ENCODE assay signal across 10 mouse cellular contexts in the genomic region with DNA sequence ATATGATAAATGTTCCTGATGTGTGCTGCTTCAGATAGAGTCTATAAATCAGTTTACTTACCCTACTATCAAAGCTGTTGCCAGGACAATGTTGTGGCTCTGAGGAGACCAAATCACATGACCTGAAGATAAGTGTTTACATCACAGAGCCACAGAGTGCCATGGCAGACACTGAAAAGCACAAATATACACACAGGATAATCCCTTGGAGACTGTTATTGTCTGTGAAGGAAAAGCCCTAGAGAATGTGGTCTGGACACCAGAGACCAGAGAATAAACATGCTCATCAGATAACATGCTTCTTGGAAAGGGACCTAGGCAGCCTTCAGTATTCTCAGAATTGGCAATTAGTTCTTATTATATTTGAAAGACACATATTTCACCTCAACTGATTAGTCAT.
A peak's percentile ranks its signal among the peaks of the same experiment; 100 is the strongest.
DNase-seq lines count a peak whose midpoint lies in the region; ATAC-seq and TF ChIP-seq lines count a peak whose summit lies in the region.
"Had no signal": no experiment of that assay in that cellular context is flagged by ENCODE, and none has a peak within 500 bp of the region (broad histone marks: within the 10 kb centered on the region; RNA-seq: fewer than 3 reads in every experiment).

No protein-coding gene starts in this region.

- no peak overlapping the region for H3K9ac ChIP-seq in kidney, postnatal 0 days (ENCODE audit: low read depth, low read length)
- H3K9ac ChIP-seq: forebrain, embryonic 12.5 days had no signal

- TF ChIP-seq CTCF in kidney, postnatal 0 days (IDR thresholded peaks at IDR 0.05; ENCODE audit: low read depth), result no peak
- TF ChIP-seq CTCF in cerebellum, adult 2 months (IDR thresholded peaks at IDR 0.05; ENCODE audit: borderline replicate concordance, insufficient read depth, low read depth, low read length), result no peak

- no peaks in the 10 kb centered on the region for H3K4me1 ChIP-seq in kidney, postnatal 0 days (replicated peaks; ENCODE audit: insufficient read depth, low read length)
- no peaks in the 10 kb centered on the region for H3K4me1 ChIP-seq in cerebellum, adult 2 months (ENCODE audit: control insufficient read depth, insufficient read depth, low read length)
- H3K4me1 ChIP-seq: forebrain, embryonic 12.5 days had no signal

- ATAC-seq in kidney, postnatal 0 days (replicated peaks; ENCODE audit: low FRiP score, low read depth), result peak; percentile 65; the same call in 1 of the 2 replicates
- peak; percentile 36 for ATAC-seq in inflammation-experienced regulatory T-cells, adult 6 months

- H3K27ac ChIP-seq in kidney, postnatal 0 days, result no peak overlapping the region; the same call in 1 of the 2 replicates
- H3K27ac ChIP-seq in cerebellum, adult 2 months (ENCODE audit: insufficient read depth, low read length), result no peak overlapping the region
- H3K27ac ChIP-seq: forebrain, embryonic 12.5 days had no signal

- peak; percentile 18 for DNase-seq in adrenal gland, adult 2 months
- DNase-seq in adrenal gland, postnatal 4 days (ENCODE audit: low spot score in 2 of 2), result no peak
- DNase-seq in kidney, postnatal 0 days (ENCODE audit: low spot score), result peak; percentile 29
- DNase-seq in kidney, adult 11 months, result no peak
- peak; percentile 15 for DNase-seq in splenic B cell, adult 2 months (ENCODE audit: low read depth, low spot score)
- DNase-seq in thymus, postnatal 25 days, result no peak
- DNase-seq in cerebellum, adult 2 months, result no peak
- DNase-seq: cerebellum, postnatal 10 days had no signal

- H3K9me3 ChIP-seq in kidney, postnatal 0 days (replicated peaks; ENCODE audit: low read length), result no peaks in the 10 kb centered on the region
- H3K9me3 ChIP-seq: forebrain, embryonic 12.5 days had no signal

- H3K4me3 ChIP-seq in kidney, postnatal 0 days (replicated peaks; ENCODE audit: low read depth, low read length), result no peak overlapping the region
- no peak overlapping the region for H3K4me3 ChIP-seq in cerebellum, adult 2 months (replicated peaks; ENCODE audit: insufficient read depth, low read depth, low read length)
- H3K4me3 ChIP-seq: forebrain, embryonic 12.5 days had no signal

- no peaks in the 10 kb centered on the region for H3K27me3 ChIP-seq in kidney, postnatal 0 days (ENCODE audit: insufficient read depth, low read length)
- H3K27me3 ChIP-seq in splenic B cell, adult 2 months (ENCODE audit: control insufficient read depth, insufficient read depth, low read length, poor library complexity, severe bottlenecking), result no peaks in the 10 kb centered on the region
- H3K27me3 ChIP-seq in cerebellum, adult 2 months (ENCODE audit: control insufficient read depth, insufficient read depth, low read length), result no peaks in the 10 kb centered on the region
- H3K27me3 ChIP-seq: forebrain, embryonic 12.5 days had no signal

- no peak for TF ChIP-seq POLR2A in cerebellum, adult 2 months (IDR thresholded peaks at IDR 0.05; ENCODE audit: borderline replicate concordance, insufficient read depth, low read length)

- peak overlapping the region; percentile 47; the same call in 1 of the 2 replicates for H3K4me2 ChIP-seq in kidney, postnatal 0 days (ENCODE audit: low read length)
- H3K4me2 ChIP-seq: forebrain, embryonic 12.5 days had no signal

- no peaks in the 10 kb centered on the region for H3K36me3 ChIP-seq in kidney, postnatal 0 days (ENCODE audit: insufficient read depth, low read length)
- no peaks in the 10 kb centered on the region for H3K36me3 ChIP-seq in splenic B cell, adult 2 months (ENCODE audit: control insufficient read depth, insufficient read depth, low read length, poor library complexity, severe bottlenecking)
- H3K36me3 ChIP-seq: forebrain, embryonic 12.5 days had no signal

Comparison
In these comparisons a context has a peak if more than half of its experiments do, and no peak if none do; other contexts are left out.
1. DNase-seq: peak in adrenal gland, adult 2 months (single experiment), kidney, postnatal 0 days (single experiment) and splenic B cell, adult 2 months (single experiment); none in adrenal gland, postnatal 4 days (0 of 2), kidney, adult 11 months (single experiment), thymus, postnatal 25 days (single experiment) and cerebellum, adult 2 months (0 of 2).